Mouse (Mus musculus): ENCODE measurements around the gene Tepsin.
A peak's percentile ranks its signal among the peaks of the same experiment; 100 is the strongest.

Gene Tepsin

GRCm38 (mm10) chr11:120064006-120064667 lies 34.4 kb downstream of the Tepsin start:
- DNase-seq (ENCODE audit: low spot score in 2 of 2), result no peak

- no peak for DNase-seq (ENCODE audit: low spot score in 2 of 2)
Observed at GRCm38 (mm10) chr11:120063326-120063725, 35.2 kb downstream of the Tepsin start.

GRCm38 (mm10) chr11:120060634-120061033 lies 37.9 kb downstream of the Tepsin start:
- DNase-seq (ENCODE audit: low spot score in 2 of 2), result no peak

- no peak for DNase-seq (ENCODE audit: low spot score in 2 of 2)
Observed at GRCm38 (mm10) chr11:120055953-120056732, 42.4 kb downstream of the Tepsin start.

- no peak for DNase-seq (ENCODE audit: low spot score in 2 of 2)
Observed at GRCm38 (mm10) chr11:120053846-120054245, 44.7 kb downstream of the Tepsin start.

- DNase-seq (ENCODE audit: low spot score in 2 of 2), result no peak
Observed at GRCm38 (mm10) chr11:120052274-120052673, 46.3 kb downstream of the Tepsin start.

- no peak for DNase-seq (ENCODE audit: low spot score in 2 of 2)
Observed at GRCm38 (mm10) chr11:120051124-120051811, 47.3 kb downstream of the Tepsin start.

- no peak for DNase-seq (ENCODE audit: low spot score in 2 of 2)
Observed at GRCm38 (mm10) chr11:120049067-120049466, 49.5 kb downstream of the Tepsin start.

- peak in 1 of 2 experiments; percentile 23 for DNase-seq (ENCODE audit: low spot score in 2 of 2)
Observed at GRCm38 (mm10) chr11:120048252-120048556, 50.3 kb downstream of the Tepsin start.

- no peak for DNase-seq (ENCODE audit: low spot score in 2 of 2)
Observed at GRCm38 (mm10) chr11:120047531-120048251, 50.8 kb downstream of the Tepsin start.

GRCm38 (mm10) chr11:120046553-120047191 lies 51.9 kb downstream of the Tepsin start, which contains the start of gene Aatk:
Gene Aatk (minus strand): TSS chr11:120047167.
- DNase-seq (ENCODE audit: low spot score in 2 of 2), result no peak

GRCm38 (mm10) chr11:120045839-120046552 lies 52.5 kb downstream of the Tepsin start:
- no peak for DNase-seq (ENCODE audit: low spot score in 2 of 2)

GRCm38 (mm10) chr11:120045341-120045740 lies 53.2 kb downstream of the Tepsin start:
- no peak for DNase-seq (ENCODE audit: low spot score in 2 of 2)

GRCm38 (mm10) chr11:120042141-120042838 lies 56.2 kb downstream of the Tepsin start:
- no peak for DNase-seq (ENCODE audit: low spot score in 2 of 2)

GRCm38 (mm10) chr11:120041191-120042123 lies 57.1 kb downstream of the Tepsin start:
- DNase-seq (ENCODE audit: low spot score in 2 of 2), result no peak

Measured in thymus, postnatal 10 days (tissue).